Mouse (Mus musculus): ENCODE results near the gene Tex37. TPM values are rescaled to one million over a fixed set of nuclear protein-coding genes. Genes with fewer than 3 reads are reported as not detected.

Tex37 gene
- polyA plus RNA-seq, 1 experiment from 2014 or later = not detected

Other genes starting within 250 kb of the Tex37 start
- gene Rpia, start 126.7 kb downstream of the Tex37 start, polyA plus RNA-seq (2014; fragmentation: Nextera tagmentation; extraction: Ambion mirVana) = 1.5 and 2.0 TPM in 2 replicates
- gene Eif2ak3, start 74.4 kb downstream of the Tex37 start, polyA plus RNA-seq (2014; fragmentation: Nextera tagmentation; extraction: Ambion mirVana) = 8.2 and 8.7 TPM in 2 replicates
- gene Foxi3, start 37.6 kb upstream of the Tex37 start, polyA plus RNA-seq (2014; fragmentation: Nextera tagmentation; extraction: Ambion mirVana) = 0.19 TPM in 1 of 2 replicates, not detected in the other
- gene Thnsl2, start 225.5 kb upstream of the Tex37 start, polyA plus RNA-seq (2014; fragmentation: Nextera tagmentation; extraction: Ambion mirVana) = 5.3 TPM in 2 replicates

All from limb, embryonic 11.5 days (tissue).